1 mouse cellular context compared by ENCODE assay signal in the genomic region with DNA sequence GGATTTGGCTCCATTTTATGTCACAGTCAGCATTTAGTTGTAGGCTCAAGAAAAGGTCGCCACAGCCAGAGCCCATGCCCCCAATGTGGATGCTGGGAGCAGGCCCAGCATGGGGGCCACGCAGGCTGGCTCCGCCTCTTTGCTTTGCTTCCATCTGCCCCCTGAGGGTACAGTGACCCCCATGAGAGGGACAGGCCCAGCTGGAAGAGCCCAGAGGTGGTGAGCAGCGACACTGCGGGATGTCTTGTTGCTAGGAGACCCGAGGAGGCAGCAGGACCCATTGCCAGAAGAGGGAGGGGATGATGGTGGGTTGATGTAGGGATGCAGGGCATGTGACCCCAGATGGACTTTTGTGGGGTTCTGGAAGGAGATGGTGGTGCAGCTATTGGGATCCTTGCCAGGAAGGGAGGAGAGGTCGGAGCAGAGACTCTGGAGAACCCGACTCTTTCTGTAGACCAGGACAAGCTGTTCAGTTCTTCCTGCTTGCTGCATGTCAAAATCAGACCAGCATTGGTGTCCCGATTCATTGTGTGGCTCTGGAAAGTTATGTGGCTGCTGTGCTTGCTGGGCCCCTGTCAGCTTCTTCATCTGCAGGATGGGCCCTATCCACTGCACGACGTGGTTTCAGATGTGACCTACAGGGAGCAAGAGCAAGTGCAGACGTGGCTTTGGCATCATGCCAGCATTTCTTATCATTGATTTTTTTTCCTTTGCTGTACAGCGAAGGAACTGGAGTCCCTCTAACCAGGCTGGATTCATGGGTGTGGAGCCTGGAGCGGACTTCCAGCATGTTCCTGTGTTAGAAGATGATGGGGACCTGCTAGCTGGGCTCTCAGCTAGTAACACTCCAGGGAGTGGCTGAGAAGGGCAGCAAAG.
A peak's percentile ranks its signal among the peaks of the same experiment; 100 is the strongest.
TF ChIP-seq lines count a peak whose summit lies in the region.

No protein-coding gene starts in this region.

TF ChIP-seq in MEL, 35 proteins besides CTCF, POLR2A, EP300 and RAD21:
- TF ChIP-seq POLR2AphosphoS5 (IDR thresholded peaks at IDR 0.05; ENCODE audit: borderline replicate concordance, low read depth, low read length) (no peak), GATA1 (IDR thresholded peaks at IDR 0.05; ENCODE audit: low read depth, low read length) (peak; percentile 44; the same call in 1 of the 2 replicates), ZNF384 (IDR thresholded peaks at IDR 0.05; ENCODE audit: low read depth, low read length) (peak; percentile 78), MYC (IDR thresholded peaks at IDR 0.05; ENCODE audit: low read depth, low read length) (no peak)
